Mouse (Mus musculus): ENCODE measurements around the gene Tmem131.

DNA sequence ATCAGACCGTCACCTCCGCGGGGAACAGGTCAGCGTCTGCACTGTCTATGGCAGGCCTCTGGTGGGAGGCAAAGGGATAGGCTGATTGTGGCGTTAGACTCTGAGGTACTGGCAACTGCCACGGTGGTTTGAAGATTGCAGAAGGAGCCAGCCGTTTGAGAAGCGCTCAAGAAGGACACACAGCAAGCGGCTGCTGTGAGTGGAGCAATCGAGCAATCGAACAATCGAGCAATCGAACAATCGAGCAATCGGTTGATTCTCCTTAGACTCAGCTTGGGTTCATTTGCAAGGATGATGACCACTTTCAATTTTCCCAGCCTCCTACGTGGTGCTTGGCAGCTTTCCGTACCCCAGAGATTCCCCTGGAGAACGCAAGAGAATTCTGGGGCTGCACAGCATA lies 184.4 kb downstream of the Tmem131 start:
- TF ChIP-seq CTCF (IDR thresholded peaks at IDR 0.05; ENCODE audit: low read depth) (no peak), EP300 (IDR thresholded peaks at IDR 0.05; ENCODE audit: low read depth) (no peak)
